Comparison of ENCODE assay signal across 16 mouse cellular contexts in the genomic region with DNA sequence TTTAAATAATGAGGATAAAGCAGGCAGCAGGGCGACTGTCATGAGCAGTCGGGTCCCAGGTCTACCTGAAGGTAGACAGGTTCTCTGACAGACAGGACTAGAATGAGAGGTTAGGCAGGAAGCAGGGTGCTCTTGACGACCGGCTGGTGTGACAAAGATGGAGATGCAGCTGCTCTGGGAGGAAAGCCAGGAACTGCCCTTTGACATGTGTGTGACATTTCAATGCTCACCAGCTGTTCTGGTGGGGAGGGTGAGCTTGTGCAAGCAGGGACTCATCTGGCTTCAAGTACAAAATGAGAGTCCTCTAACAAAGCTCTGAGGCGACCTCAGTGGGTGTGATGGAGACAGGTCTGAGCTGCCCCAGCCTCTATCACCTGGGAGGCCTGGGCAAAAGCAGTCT. TPM values are rescaled to one million over a fixed set of nuclear protein-coding genes. Genes with fewer than 3 reads are reported as not detected.
DNase-seq lines count a peak whose midpoint lies in the region; ATAC-seq and TF ChIP-seq lines count a peak whose summit lies in the region.
"Had no signal": no experiment of that assay in that cellular context is flagged by ENCODE, and none has a peak within 500 bp of the region (broad histone marks: within the 10 kb centered on the region; RNA-seq: fewer than 3 reads in every experiment).

No protein-coding gene starts in this region.

- DNase-seq in embryo, embryonic 10.5 days (ENCODE audit: low spot score), result peak; percentile 36
- no peak for DNase-seq in embryo, embryonic 11 days
- DNase-seq in liver, postnatal 0 days, result no peak
- DNase-seq in liver, result no peak
- no peak for DNase-seq in limb, embryonic 10.5 days (ENCODE audit: low spot score)
- no peak for DNase-seq in right cerebral cortex, postnatal 4 days
- DNase-seq: cerebellum, adult 9-10 months; forebrain, postnatal 0 days; thymus, postnatal 25 days had no signal

- no peaks in the 10 kb centered on the region for H3K9me3 ChIP-seq in liver, postnatal 0 days (ENCODE audit: low read length)
- no peaks in the 10 kb centered on the region for H3K9me3 ChIP-seq in limb, embryonic 10.5 days (replicated peaks)
- H3K9me3 ChIP-seq: heart, embryonic 13.5 days; limb, embryonic 12.5 days; midbrain, embryonic 12.5 days had no signal

- H3K27ac ChIP-seq in liver, postnatal 0 days (ENCODE audit: low read depth), result no peak overlapping the region; the same call in 1 of the 2 replicates
- 0 out of 2 replicates have a peak overlapping the region, but pooled peaks have one; percentile 3 for H3K27ac ChIP-seq in limb, embryonic 10.5 days
- H3K27ac ChIP-seq: heart, embryonic 13.5 days; limb, embryonic 12.5 days; midbrain, embryonic 12.5 days; stomach, postnatal 0 days had no signal

- TF ChIP-seq EP300 in liver, postnatal 0 days (IDR thresholded peaks at IDR 0.05; ENCODE audit: low read depth), result no peak

- H3K27me3 ChIP-seq in liver, postnatal 0 days (ENCODE audit: insufficient read depth, low read length), result no peaks in the 10 kb centered on the region
- H3K27me3 ChIP-seq in limb, embryonic 10.5 days (ENCODE audit: low read depth, poor library complexity, severe bottlenecking), result no peaks in the 10 kb centered on the region
- H3K27me3 ChIP-seq: heart, embryonic 13.5 days; limb, embryonic 12.5 days; midbrain, embryonic 12.5 days had no signal

- H3K4me3 ChIP-seq in liver, postnatal 0 days (ENCODE audit: low read depth, low read length), result no peak overlapping the region
- H3K4me3 ChIP-seq in limb, embryonic 10.5 days, result no peak overlapping the region
- H3K4me3 ChIP-seq: erythroblast, embryonic 14.5 days; heart, embryonic 13.5 days; limb, embryonic 12.5 days; midbrain, embryonic 12.5 days had no signal

- no peaks in the 10 kb centered on the region; the same call in 1 of the 2 replicates for H3K4me1 ChIP-seq in liver, postnatal 0 days (ENCODE audit: insufficient read depth)
- H3K4me1 ChIP-seq in limb, embryonic 10.5 days, result peaks cover 27% of the 10 kb centered on the region
- H3K4me1 ChIP-seq: heart, embryonic 13.5 days; midbrain, embryonic 12.5 days had no signal

- no peak overlapping the region for H3K4me2 ChIP-seq in liver, postnatal 0 days (ENCODE audit: low read depth, low read length)
- H3K4me2 ChIP-seq: heart, embryonic 13.5 days; limb, embryonic 12.5 days; midbrain, embryonic 12.5 days had no signal

- TF ChIP-seq CTCF in liver, postnatal 0 days (IDR thresholded peaks at IDR 0.05; ENCODE audit: low read depth), result no peak

- 66% methylated on average over 5 of the region's 5 CpGs for WGBS in liver, postnatal 0 days (ENCODE audit: insufficient replicate concordance)
- 36% methylated on average over 5 of the region's 5 CpGs for WGBS in limb, embryonic 10.5 days

- peak; percentile 0; the same call in 1 of the 2 replicates for ATAC-seq in liver, postnatal 0 days
- ATAC-seq in megakaryocyte-erythroid progenitor cell, adult 5-6 weeks (replicated peaks; ENCODE audit: low FRiP score, low TSS enrichment, poor library complexity, severe bottlenecking), result no peak
- no peak for ATAC-seq in CD4-positive, CD25-positive, alpha-beta regulatory T cell, adult 4 months
- ATAC-seq: forebrain, postnatal 0 days had no signal

- H3K9ac ChIP-seq in liver, postnatal 0 days (replicated peaks), result no peak overlapping the region
- H3K9ac ChIP-seq: forebrain, postnatal 0 days; heart, embryonic 13.5 days; limb, embryonic 12.5 days; midbrain, embryonic 12.5 days had no signal

- H3K36me3 ChIP-seq in liver, postnatal 0 days (replicated peaks; ENCODE audit: insufficient read depth, low read length), result peaks cover 49% of the 10 kb centered on the region
- H3K36me3 ChIP-seq in limb, embryonic 10.5 days, result peaks cover 61% of the 10 kb centered on the region

RNA-seq across cellular contexts. Expression of a gene that starts 18.2 kb away (rescaled TPM):
- polyA plus RNA-seq in liver, postnatal 0 days (2015; fragmentation: Nextera tagmentation; extraction: Ambion mirVana), result 13.8 and 15.7 TPM in 2 replicates
- polyA plus RNA-seq in limb, embryonic 10.5 days (2016; fragmentation: Nextera tagmentation; extraction: Ambion mirVana), result 32.7 and 37.0 TPM in 2 replicates
- total RNA-seq in megakaryocyte-erythroid progenitor cell, adult 5-6 weeks (2014; fragmentation: Nextera tagmentation), result 10.3 and 11.2 TPM in 2 replicates
- total RNA-seq in megakaryocyte-erythroid progenitor cell, adult 5-6 weeks (2017), result 14.4 and 18.4 TPM in 2 replicates
- polyA plus RNA-seq in CD4-positive, CD25-positive, alpha-beta regulatory T cell, adult 4 months (2017; shearing (Covaris generic)), result under 1 TPM; 0.34 to 0.50 TPM

RNA-seq across cellular contexts. Expression of a gene that starts 25.9 kb away (rescaled TPM):
- polyA plus RNA-seq in liver, postnatal 0 days (2015; fragmentation: Nextera tagmentation; extraction: Ambion mirVana), result 411 and 419 TPM in 2 replicates
- not detected in 2 replicates for polyA plus RNA-seq in limb, embryonic 10.5 days (2016; fragmentation: Nextera tagmentation; extraction: Ambion mirVana)
- total RNA-seq in megakaryocyte-erythroid progenitor cell, adult 5-6 weeks (2014; fragmentation: Nextera tagmentation), result 98.8 TPM in 1 of 2 replicates, not detected in the other
- total RNA-seq in megakaryocyte-erythroid progenitor cell, adult 5-6 weeks (2017), result 4.9 and 19.5 TPM in 2 replicates
- polyA plus RNA-seq in CD4-positive, CD25-positive, alpha-beta regulatory T cell, adult 4 months (2017; shearing (Covaris generic)), result not detected

RNA-seq across cellular contexts. Expression of a gene that starts 32.2 kb away (rescaled TPM):
- polyA plus RNA-seq in liver, postnatal 0 days (2015; fragmentation: Nextera tagmentation; extraction: Ambion mirVana), result 30.1 and 32.2 TPM in 2 replicates
- polyA plus RNA-seq in limb, embryonic 10.5 days (2016; fragmentation: Nextera tagmentation; extraction: Ambion mirVana), result 36.3 and 37.0 TPM in 2 replicates
- total RNA-seq in megakaryocyte-erythroid progenitor cell, adult 5-6 weeks (2014; fragmentation: Nextera tagmentation), result 24.6 and 41.0 TPM in 2 replicates
- total RNA-seq in megakaryocyte-erythroid progenitor cell, adult 5-6 weeks (2017), result 15.8 and 18.7 TPM in 2 replicates
- 10 to 100 TPM; 46.6 to 52.9 TPM for polyA plus RNA-seq in CD4-positive, CD25-positive, alpha-beta regulatory T cell, adult 4 months (2017; shearing (Covaris generic))

RNA-seq across cellular contexts. Expression of a gene that starts 36.3 kb away (rescaled TPM):
- polyA plus RNA-seq in liver, postnatal 0 days (2015; fragmentation: Nextera tagmentation; extraction: Ambion mirVana), result 1.6 and 1.8 TPM in 2 replicates
- polyA plus RNA-seq in limb, embryonic 10.5 days (2016; fragmentation: Nextera tagmentation; extraction: Ambion mirVana), result 5.9 and 7.3 TPM in 2 replicates
- total RNA-seq in megakaryocyte-erythroid progenitor cell, adult 5-6 weeks (2014; fragmentation: Nextera tagmentation), result 3.6 and 4.1 TPM in 2 replicates
- 2.7 and 3.0 TPM in 2 replicates for total RNA-seq in megakaryocyte-erythroid progenitor cell, adult 5-6 weeks (2017)
- 1 to 10 TPM; 5.5 to 7.1 TPM for polyA plus RNA-seq in CD4-positive, CD25-positive, alpha-beta regulatory T cell, adult 4 months (2017; shearing (Covaris generic))

RNA-seq across cellular contexts. Expression of a gene that starts 37.3 kb away (rescaled TPM):
- 32.4 and 36.9 TPM in 2 replicates for polyA plus RNA-seq in liver, postnatal 0 days (2015; fragmentation: Nextera tagmentation; extraction: Ambion mirVana)
- 30.8 and 33.0 TPM in 2 replicates for polyA plus RNA-seq in limb, embryonic 10.5 days (2016; fragmentation: Nextera tagmentation; extraction: Ambion mirVana)
- 9.5 and 12.2 TPM in 2 replicates for total RNA-seq in megakaryocyte-erythroid progenitor cell, adult 5-6 weeks (2014; fragmentation: Nextera tagmentation)
- 4.0 and 34.6 TPM in 2 replicates for total RNA-seq in megakaryocyte-erythroid progenitor cell, adult 5-6 weeks (2017)
- polyA plus RNA-seq in CD4-positive, CD25-positive, alpha-beta regulatory T cell, adult 4 months (2017; shearing (Covaris generic)), result 1 to 10 TPM; 4.7 to 6.7 TPM

Comparison
In these comparisons a context has a peak if more than half of its experiments do, and no peak if none do; other contexts are left out.
1. RNA of a gene that starts 25.9 kb away (polyA plus RNA-seq): 411 to 419 TPM in liver, postnatal 0 days; not detected in limb, embryonic 10.5 days and not detected in CD4-positive, CD25-positive, alpha-beta regulatory T cell, adult 4 months; every median in the first group is over 100 times any median in the second.